In the genomic region with DNA sequence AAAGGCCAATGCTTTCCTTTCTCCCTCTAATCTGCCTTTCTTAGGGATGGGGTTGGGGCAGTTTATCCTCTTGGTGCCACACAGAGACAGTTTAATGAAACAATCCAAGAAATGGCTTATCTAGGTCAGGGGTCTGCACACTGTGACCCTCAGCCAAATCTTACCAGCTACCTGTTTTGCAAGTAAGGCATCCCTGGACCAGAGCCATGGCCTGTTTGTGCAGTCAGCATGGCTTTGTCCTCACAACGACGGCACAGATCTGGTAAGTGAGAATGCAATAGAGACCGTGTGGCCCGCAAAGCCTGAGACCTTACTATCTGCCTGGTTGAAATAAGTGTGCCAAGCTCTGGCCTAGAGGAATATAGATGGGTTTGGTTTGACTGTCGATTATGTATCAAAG, we compare ENCODE assay signal across 23 mouse cellular contexts.
"Had no signal": no experiment of that assay in that cellular context is flagged by ENCODE, and none has a peak within 500 bp of the region (broad histone marks: within the 10 kb centered on the region; RNA-seq: fewer than 3 reads in every experiment).

No protein-coding gene starts in this region.

- H3K27me3 ChIP-seq: heart, embryonic 12.5 days; intestine, embryonic 15.5 days; limb, embryonic 13.5 days; limb, embryonic 15.5 days; liver, embryonic 12.5 days had no signal

- H3K4me1 ChIP-seq: intestine, embryonic 15.5 days; limb, embryonic 13.5 days; limb, embryonic 15.5 days; liver, embryonic 12.5 days had no signal

- H3K4me3 ChIP-seq: gastrocnemius, adult 2 months; heart, embryonic 10.5 days; heart, embryonic 12.5 days; hindbrain, embryonic 10.5 days; hindbrain, embryonic 12.5 days; intestine, embryonic 15.5 days; layer of hippocampus, adult 2 months; left cerebral cortex, adult 2 months; limb, embryonic 13.5 days; limb, embryonic 15.5 days; liver, embryonic 12.5 days had no signal

- H3K9me3 ChIP-seq: heart, embryonic 10.5 days; heart, embryonic 12.5 days; hindbrain, embryonic 10.5 days; hindbrain, embryonic 12.5 days; intestine, embryonic 15.5 days; limb, embryonic 13.5 days; limb, embryonic 15.5 days; liver, embryonic 12.5 days had no signal

- H3K36me3 ChIP-seq: heart, embryonic 10.5 days; heart, embryonic 12.5 days; hindbrain, embryonic 10.5 days; hindbrain, embryonic 12.5 days; intestine, embryonic 15.5 days; limb, embryonic 13.5 days; limb, embryonic 15.5 days; liver, embryonic 12.5 days had no signal

- DNase-seq: gastrocnemius, adult 2 months; gastrocnemius, postnatal 10 days; gastrocnemius, postnatal 25 days; heart, adult 18-20 months; heart, postnatal 10 days; heart, postnatal 4 days; kidney, adult 18-20 months; kidney, adult 8-10 months; kidney, postnatal 10 days; kidney, postnatal 25 days; kidney, postnatal 4 days had no signal

- H3K27ac ChIP-seq: gastrocnemius, adult 2 months; heart, embryonic 10.5 days; hindbrain, embryonic 10.5 days; hindbrain, embryonic 12.5 days; hindbrain, embryonic 14.5 days; intestine, embryonic 15.5 days; layer of hippocampus, adult 2 months; left cerebral cortex, adult 2 months; limb, embryonic 13.5 days; limb, embryonic 15.5 days; liver, embryonic 12.5 days; liver, embryonic 14.5 days had no signal
